Mouse (Mus musculus) limb, embryonic 12.5 days (tissue): ENCODE data around the gene Chst14. TPM values are rescaled to one million over a fixed set of nuclear protein-coding genes. Genes with fewer than 3 reads are reported as not detected.

Experiments used
- ATAC-seq: fragments of 200-750 bp; cut with Nextera tagmentation; 2 replicates; pipeline ENCODE4 v1.8.0; 2017; ENCODE audit warnings: low read depth, moderate TSS enrichment; ENCODE audit not compliant: insufficient number of reproducible peaks, insufficient read depth, low FRiP score, low TSS enrichment
- H3K27ac ChIP-seq: fragments of 300-500 bp; sonication (generic); 2 replicates; pipeline ENCODE4 v1.5.1; 2016; ENCODE audit warnings: mild to moderate bottlenecking, moderate library complexity
- H3K27me3 ChIP-seq: fragments of 300-500 bp; sonication (generic); 2 replicates; pipeline ENCODE4 v1.6.1; 2016; ENCODE audit warnings: mild to moderate bottlenecking, moderate library complexity
- H3K36me3 ChIP-seq: fragments of 300-500 bp; sonication (generic); 2 replicates; pipeline ENCODE4 v1.6.1; 2016; ENCODE audit warnings: mild to moderate bottlenecking, moderate library complexity
- H3K4me1 ChIP-seq: fragments of 300-500 bp; sonication (generic); replicated peaks from 2 replicates; pipeline ENCODE4 v1.6.1; 2016
- H3K4me2 ChIP-seq: fragments of 300-500 bp; sonication (generic); 2 replicates; pipeline ENCODE4 v1.6.1; 2016; ENCODE audit warnings: mild to moderate bottlenecking, moderate library complexity
- H3K4me3 ChIP-seq: fragments of 300-500 bp; sonication (generic); replicated peaks from 2 replicates; pipeline ENCODE4 v1.5.1; 2016; ENCODE audit warnings: mild to moderate bottlenecking
- H3K9ac ChIP-seq: fragments of 300-500 bp; sonication (generic); replicated peaks from 2 replicates; pipeline ENCODE4 v1.6.1; 2016; ENCODE audit warnings: mild to moderate bottlenecking, moderate library complexity
- H3K9me3 ChIP-seq: fragments of 300-500 bp; sonication (generic); 2 replicates; pipeline ENCODE4 v1.6.1; 2016; ENCODE audit warnings: mild to moderate bottlenecking, moderate library complexity
- WGBS: fragments of 180-500 bp; shearing (Covaris S2); methylation state at CpG from one replicate; pipeline ENCODE4 v1.1.7; 2016; 5-methylcytosine and 5-hydroxymethylcytosine counted together
- polyA plus RNA-seq: library from polyadenylated mRNA; unstranded; fragments of >200 nt; fragmentation: Nextera tagmentation; extraction: Ambion mirVana; gene quantifications from 2 replicates; pipeline ENCODE4 v1.2.1, GENCODE M21; 2016

Chst14 gene
- polyA plus RNA-seq, 1 experiment from 2014 or later: 42.9 TPM

DNA sequence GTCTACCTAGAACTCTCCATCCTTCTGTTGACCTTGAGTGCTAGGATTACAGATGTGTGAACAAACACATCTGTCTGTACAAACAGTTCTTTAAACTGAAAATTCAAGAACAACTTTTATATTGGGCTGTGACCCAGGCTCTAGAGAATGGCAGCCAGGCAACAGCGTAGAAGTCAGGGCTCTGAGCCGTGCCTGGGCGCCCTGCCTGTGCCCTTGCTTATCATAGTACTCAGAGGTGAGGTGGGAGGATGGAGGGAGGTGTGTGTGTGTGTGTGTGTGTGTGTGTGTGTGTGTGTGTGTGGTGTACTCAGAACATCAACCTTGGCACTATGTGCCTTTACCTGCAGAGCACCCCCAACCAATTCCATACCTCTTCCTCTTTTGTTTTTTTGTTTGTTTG lies 18.5 kb upstream of the Chst14 start:
- no peak overlapping the region for H3K4me3 ChIP-seq
- 91% methylated on average over 3 of the region's 3 CpGs for WGBS
- no peak for ATAC-seq
- peaks cover 19% of the 10 kb centered on the region for H3K4me1 ChIP-seq
- no peaks in the 10 kb centered on the region for H3K9me3 ChIP-seq
- no peak overlapping the region for H3K27ac ChIP-seq
- peaks cover 22% of the 10 kb centered on the region for H3K27me3 ChIP-seq
- H3K9ac ChIP-seq: no peak overlapping the region
- no peak overlapping the region for H3K4me2 ChIP-seq
- H3K36me3 ChIP-seq: no peaks in the 10 kb centered on the region

DNA sequence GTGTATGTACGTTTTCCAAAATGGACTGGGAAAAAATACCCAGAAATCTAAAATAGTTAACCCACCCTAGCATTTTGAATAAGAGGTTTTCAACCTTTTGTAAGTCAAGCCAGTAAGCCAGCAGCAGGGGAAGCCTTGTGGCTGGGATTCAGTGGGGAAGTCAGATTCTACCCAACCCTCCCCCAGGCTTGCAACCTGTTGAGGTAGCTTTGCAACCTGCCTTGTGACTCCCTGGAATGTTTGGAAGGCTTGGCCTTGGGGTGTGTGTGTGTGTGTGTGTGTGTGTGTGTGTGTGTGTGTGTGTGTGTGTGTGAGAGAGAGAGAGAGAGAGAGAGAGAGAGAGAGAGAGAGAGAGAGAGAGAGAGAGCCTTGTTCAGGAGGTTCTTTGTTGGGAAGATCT lies 17.1 kb upstream of the Chst14 start:
- no peak overlapping the region for H3K4me2 ChIP-seq
- H3K9ac ChIP-seq: no peak overlapping the region
- H3K27me3 ChIP-seq: peaks cover 9% of the 10 kb centered on the region
- H3K27ac ChIP-seq: no peak overlapping the region
- no peaks in the 10 kb centered on the region for H3K9me3 ChIP-seq
- ATAC-seq: no peak
- H3K4me1 ChIP-seq: peaks cover 25% of the 10 kb centered on the region
- no peaks in the 10 kb centered on the region for H3K36me3 ChIP-seq
- WGBS: 75% methylated on average over 1 of the region's 1 CpGs
- H3K4me3 ChIP-seq: no peak overlapping the region

DNA sequence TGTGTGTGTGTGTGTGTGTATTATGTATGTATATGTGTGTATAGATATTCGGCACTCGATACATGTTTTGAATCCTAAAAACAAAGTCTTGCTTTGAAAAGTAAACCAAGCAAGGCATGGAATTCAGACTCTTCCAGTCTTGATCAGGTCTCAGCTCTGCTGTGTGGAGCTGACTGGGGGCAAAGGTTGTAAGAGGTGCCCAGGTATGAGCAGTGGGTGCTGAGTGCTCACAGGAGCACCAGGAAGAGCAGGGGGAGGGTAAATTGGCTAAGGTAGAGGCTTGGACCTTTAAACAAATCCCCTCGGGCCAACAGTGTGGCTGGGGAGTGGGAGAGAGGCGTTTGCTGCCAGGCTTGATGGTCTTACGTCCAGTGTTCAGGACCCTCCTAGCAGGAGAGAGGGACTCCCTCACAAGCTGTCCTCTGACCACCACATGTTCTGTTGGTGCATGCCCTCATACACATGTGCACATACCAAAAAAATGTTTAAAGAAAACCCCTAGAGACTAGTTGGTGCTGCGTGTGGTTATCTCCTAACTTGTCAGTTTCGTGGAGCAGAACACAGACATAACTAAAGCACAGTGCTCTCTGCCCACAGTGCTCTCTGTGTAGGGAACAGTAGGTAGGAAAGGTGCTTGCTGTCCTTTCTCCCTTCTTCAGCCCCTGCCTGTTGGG lies 15.6 kb upstream of the Chst14 start:
- no peaks in the 10 kb centered on the region for H3K27me3 ChIP-seq
- 0 out of 2 replicates have a peak, but pooled peaks cover under 1% of the 10 kb centered on the region for H3K36me3 ChIP-seq
- no peaks in the 10 kb centered on the region for H3K9me3 ChIP-seq
- no peak for ATAC-seq
- no peak overlapping the region for H3K4me3 ChIP-seq
- H3K27ac ChIP-seq: no peak overlapping the region
- peaks cover 21% of the 10 kb centered on the region for H3K4me1 ChIP-seq
- H3K9ac ChIP-seq: no peak overlapping the region
- WGBS: 69% methylated on average over 7 of the region's 7 CpGs
- no peak overlapping the region for H3K4me2 ChIP-seq

DNA sequence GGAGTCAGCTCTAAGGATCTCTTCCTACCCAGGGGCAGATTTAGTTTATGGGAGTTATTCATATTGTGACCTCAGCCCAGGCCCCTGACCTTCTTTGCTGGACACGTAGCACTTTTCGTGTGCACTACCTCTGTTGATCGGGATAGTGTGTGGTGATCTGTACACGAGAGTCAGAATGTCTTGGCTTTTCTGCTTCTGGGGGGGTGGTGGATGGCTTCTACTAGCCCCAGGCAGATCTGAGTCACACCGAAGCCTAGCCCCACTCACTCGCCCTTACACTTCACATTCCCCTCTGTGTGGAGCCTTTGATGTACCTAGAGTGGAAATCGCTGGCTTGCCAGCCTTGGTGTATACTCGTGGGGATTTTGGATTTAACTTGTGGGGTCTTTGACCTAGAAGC lies 13.6 kb upstream of the Chst14 start:
- H3K27ac ChIP-seq: no peak overlapping the region
- H3K36me3 ChIP-seq: peaks cover 12% of the 10 kb centered on the region; the same call in 1 of the 2 replicates
- WGBS: 64% methylated on average over 8 of the region's 8 CpGs
- H3K27me3 ChIP-seq: no peaks in the 10 kb centered on the region
- H3K4me1 ChIP-seq: peaks cover 25% of the 10 kb centered on the region
- no peak overlapping the region for H3K4me3 ChIP-seq
- H3K4me2 ChIP-seq: no peak overlapping the region
- no peak overlapping the region for H3K9ac ChIP-seq
- ATAC-seq: no peak
- no peaks in the 10 kb centered on the region for H3K9me3 ChIP-seq

DNA sequence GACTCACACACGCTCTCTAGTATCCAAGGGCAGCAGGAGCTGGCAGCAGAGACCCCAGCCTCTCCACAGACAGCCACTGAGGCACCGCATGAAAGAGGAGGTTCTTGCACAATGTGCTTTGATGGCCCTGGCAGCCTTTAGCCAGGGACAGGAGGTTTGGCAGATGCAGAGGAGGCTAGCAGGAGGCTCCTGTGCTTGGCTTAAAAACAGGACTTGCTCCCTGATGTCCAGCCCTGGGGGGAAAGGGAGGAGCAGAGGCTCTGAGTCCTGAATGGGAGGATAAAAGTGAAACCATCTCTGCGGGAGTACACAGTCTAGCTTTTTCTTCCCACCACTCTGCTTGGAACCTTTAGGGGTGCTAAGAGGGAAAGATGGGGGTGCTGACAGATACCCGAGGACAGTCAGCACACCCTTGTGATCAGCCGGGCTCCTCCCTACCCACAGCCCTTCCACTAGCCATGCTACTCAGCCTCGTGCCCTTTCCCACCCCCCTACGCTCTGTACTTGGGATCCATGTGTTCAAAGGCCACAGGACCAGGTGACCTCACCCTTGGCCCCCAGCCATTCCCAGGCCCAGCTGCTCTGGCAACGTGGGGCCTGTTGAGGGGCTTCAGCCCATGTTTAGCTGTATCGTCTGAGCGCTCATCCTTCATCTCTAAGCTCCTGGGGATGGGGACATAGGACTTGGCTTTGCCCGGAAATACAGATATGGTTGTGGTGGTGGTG lies 12.6 kb upstream of the Chst14 start:
- whole genome bisulfite sequencing: 62% methylated on average over 11 of the region's 11 CpGs
- no peak overlapping the region for H3K4me3 ChIP-seq
- peaks cover 12% of the 10 kb centered on the region; the same call in 1 of the 2 replicates for H3K36me3 ChIP-seq
- no peaks in the 10 kb centered on the region for H3K27me3 ChIP-seq
- no peak for ATAC-seq
- H3K27ac ChIP-seq: no peak overlapping the region
- H3K4me1 ChIP-seq: peaks cover 35% of the 10 kb centered on the region
- no peaks in the 10 kb centered on the region for H3K9me3 ChIP-seq
- no peak overlapping the region for H3K4me2 ChIP-seq
- H3K9ac ChIP-seq: no peak overlapping the region

DNA sequence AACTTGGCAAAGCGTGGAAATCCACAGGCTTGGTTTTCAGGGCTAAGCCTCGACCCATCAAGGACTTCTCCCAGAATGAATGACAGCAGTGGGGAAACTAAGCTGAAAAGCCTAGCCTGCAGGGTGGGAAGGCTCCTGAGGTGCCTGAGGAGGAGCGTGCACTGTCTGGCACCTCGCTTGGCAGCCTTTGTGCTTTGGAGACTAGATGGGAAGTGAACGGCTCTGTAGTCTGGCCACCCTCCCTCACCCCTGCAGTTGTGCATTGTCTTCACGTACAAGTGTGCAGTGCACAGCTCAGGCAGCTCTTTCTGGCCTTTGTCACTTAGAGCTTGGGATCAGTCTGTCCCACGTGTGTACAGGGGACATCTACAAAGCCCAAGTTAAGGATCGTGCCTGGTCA lies 11.6 kb upstream of the Chst14 start:
- no peak overlapping the region for H3K4me2 ChIP-seq
- H3K4me3 ChIP-seq: no peak overlapping the region
- H3K27ac ChIP-seq: no peak overlapping the region
- peaks cover 41% of the 10 kb centered on the region for H3K4me1 ChIP-seq
- no peak overlapping the region for H3K9ac ChIP-seq
- 72% methylated on average over 8 of the region's 8 CpGs for WGBS
- no peak for ATAC-seq
- H3K27me3 ChIP-seq: no peaks in the 10 kb centered on the region
- peaks cover 19% of the 10 kb centered on the region for H3K36me3 ChIP-seq
- H3K9me3 ChIP-seq: no peaks in the 10 kb centered on the region

DNA sequence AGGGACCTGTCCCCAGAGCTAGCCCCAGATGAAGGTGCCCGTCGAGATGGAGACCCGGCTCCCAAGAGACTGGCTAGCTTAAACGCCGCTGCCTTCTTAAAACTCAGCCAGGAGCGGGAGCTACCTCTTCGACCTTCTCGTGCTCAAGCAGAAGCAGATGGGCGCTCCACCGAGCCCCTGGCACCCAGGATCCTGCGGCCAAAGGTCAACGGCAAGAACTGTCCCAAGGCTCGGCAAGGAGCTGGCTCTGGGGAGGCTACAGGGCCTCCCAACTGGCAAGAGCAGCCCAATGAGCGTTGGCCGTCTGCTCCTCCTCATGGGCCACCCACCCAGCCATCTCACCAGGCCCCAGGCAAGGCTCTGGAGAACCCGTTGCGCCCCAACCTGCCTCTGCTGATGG lies 9.9 kb upstream of the Chst14 start:
- Histone ChIP-seq H3K9ac (no peak overlapping the region), H3K9me3 (no peaks in the 10 kb centered on the region), H3K27ac (no peak overlapping the region), H3K36me3 (peaks cover 34% of the 10 kb centered on the region), H3K4me3 (no peak overlapping the region), H3K4me1 (peaks cover 35% of the 10 kb centered on the region), H3K4me2 (no peak overlapping the region), H3K27me3 (no peaks in the 10 kb centered on the region)
- WGBS: 91% methylated on average over 17 of the region's 17 CpGs
- ATAC-seq: no peak

DNA sequence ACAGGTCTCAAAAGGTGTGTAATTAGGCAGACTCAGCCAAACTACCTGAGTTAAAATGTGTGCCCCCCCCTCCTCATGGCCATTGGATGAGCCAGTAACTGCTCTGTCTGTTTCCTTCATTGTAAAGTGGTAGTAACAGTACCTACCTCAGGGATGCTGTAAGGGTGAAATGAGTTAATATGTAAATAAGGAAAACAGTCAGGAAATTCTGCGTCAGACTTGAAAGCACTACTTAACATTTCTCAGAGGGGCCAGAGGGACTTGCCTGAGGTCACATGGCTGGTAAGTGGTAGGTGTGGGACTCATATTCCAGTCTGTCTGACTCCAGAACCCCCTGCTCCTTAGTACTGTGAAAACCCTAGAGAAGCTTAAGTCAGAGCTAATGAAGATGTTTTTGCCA lies 7.8 kb upstream of the Chst14 start:
- Histone ChIP-seq H3K9ac (no peak overlapping the region), H3K4me3 (no peak overlapping the region), H3K4me1 (peaks cover 26% of the 10 kb centered on the region), H3K36me3 (peaks cover 55% of the 10 kb centered on the region), H3K27ac (peak overlapping the region; percentile 4; the same call in 1 of the 2 replicates), H3K4me2 (no peak overlapping the region), H3K27me3 (no peaks in the 10 kb centered on the region), H3K9me3 (no peaks in the 10 kb centered on the region)
- no peak for ATAC-seq
- 54% methylated on average over 1 of the region's 1 CpGs for WGBS

DNA sequence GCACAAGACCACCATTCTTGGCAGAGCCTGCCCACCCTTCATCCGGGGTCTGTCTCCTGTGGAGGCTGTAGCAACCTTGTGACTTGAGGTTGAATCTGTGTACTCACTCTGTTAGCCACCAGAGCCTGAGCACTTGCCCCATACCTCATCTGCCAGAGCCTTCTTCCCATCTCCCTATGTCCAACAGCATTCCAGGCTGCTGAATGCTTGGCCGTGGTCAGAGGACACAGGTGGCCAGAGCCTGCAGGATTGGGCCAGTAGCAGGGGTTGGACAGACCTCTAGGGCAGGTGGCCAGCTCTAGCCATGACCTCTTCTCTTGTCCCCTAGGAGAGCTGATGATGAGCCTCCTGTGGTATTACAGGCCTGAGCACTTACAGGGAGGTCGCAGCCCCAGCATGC lies 5.9 kb upstream of the Chst14 start:
- Histone ChIP-seq H3K9me3 (no peaks in the 10 kb centered on the region), H3K4me2 (no peak overlapping the region), H3K4me3 (no peak overlapping the region), H3K27me3 (no peaks in the 10 kb centered on the region), H3K4me1 (peaks cover 20% of the 10 kb centered on the region), H3K27ac (no peak overlapping the region), H3K9ac (no peak overlapping the region), H3K36me3 (peaks cover 56% of the 10 kb centered on the region)
- no peak for ATAC-seq
- 79% methylated on average over 3 of the region's 3 CpGs for WGBS

DNA sequence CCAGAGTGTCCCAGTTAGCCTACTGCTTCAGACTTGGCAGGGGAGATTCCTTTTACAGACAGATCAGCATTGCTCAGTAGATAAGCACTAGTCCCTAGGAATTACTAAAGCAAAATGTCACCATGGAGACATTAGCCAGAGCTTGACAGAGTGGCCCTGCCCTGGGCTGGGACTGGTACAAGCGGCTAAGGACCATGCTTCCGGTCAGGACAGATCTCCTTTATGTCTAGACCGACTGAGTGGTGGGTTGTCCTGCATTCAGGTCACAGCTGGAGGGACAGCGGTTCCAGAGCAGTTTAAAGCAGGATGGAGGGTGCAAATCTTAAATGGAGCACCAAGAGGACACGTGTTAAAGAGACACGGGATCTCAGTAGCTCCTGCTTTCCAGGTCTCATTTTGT lies 344 bp upstream of the Chst14 start:
- H3K9ac ChIP-seq: peak overlapping the region; percentile 88
- peaks cover 35% of the 10 kb centered on the region for H3K36me3 ChIP-seq
- peak overlapping the region; percentile 80 for H3K4me3 ChIP-seq
- H3K4me1 ChIP-seq: peaks cover 35% of the 10 kb centered on the region
- peak overlapping the region; percentile 94 for H3K4me2 ChIP-seq
- WGBS: under 1% methylated on average over 6 of the region's 6 CpGs
- H3K27ac ChIP-seq: peak overlapping the region; percentile 80; the same call in 1 of the 2 replicates
- peak; percentile 41 for ATAC-seq
- H3K27me3 ChIP-seq: no peaks in the 10 kb centered on the region
- H3K9me3 ChIP-seq: no peaks in the 10 kb centered on the region

DNA sequence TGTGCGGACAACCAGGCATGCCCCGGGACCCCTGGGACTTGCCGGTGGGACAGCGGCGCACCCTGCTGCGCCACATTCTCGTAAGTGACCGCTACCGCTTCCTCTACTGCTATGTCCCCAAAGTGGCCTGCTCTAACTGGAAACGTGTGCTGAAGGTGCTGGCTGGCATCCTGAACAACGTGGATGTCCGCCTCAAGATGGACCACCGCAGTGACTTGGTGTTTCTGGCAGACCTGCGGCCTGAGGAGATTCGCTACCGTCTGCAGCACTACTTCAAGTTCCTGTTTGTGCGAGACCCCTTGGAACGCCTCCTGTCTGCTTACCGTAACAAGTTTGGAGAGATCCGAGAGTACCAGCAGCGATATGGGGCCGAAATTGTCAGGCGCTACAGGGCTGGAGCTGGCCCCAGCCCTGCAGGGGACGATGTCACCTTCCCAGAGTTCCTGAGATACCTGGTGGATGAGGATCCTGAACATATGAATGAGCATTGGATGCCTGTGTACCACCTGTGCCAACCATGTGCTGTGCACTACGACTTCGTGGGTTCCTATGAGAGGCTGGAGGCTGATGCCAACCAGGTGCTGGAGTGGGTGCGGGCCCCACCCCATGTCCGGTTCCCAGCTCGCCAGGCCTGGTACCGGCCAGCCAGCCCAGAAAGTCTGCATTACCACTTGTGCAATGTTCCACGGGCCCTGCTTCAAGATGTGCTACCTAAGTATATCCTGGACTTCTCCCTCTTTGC lies 873 bp downstream of the Chst14 start:
- H3K27me3 ChIP-seq: no peaks in the 10 kb centered on the region
- H3K4me3 ChIP-seq: peak overlapping the region; percentile 80
- no peak for ATAC-seq
- 29% methylated on average over 31 of the region's 31 CpGs for WGBS
- H3K4me2 ChIP-seq: peak overlapping the region; percentile 94
- peaks cover 23% of the 10 kb centered on the region for H3K36me3 ChIP-seq
- H3K4me1 ChIP-seq: peaks cover 35% of the 10 kb centered on the region
- peak overlapping the region; percentile 88 for H3K9ac ChIP-seq
- H3K27ac ChIP-seq: peak overlapping the region; percentile 80
- H3K9me3 ChIP-seq: no peaks in the 10 kb centered on the region
